Mouse (Mus musculus): ENCODE measurements around the gene Ly6g6c.

DNA sequence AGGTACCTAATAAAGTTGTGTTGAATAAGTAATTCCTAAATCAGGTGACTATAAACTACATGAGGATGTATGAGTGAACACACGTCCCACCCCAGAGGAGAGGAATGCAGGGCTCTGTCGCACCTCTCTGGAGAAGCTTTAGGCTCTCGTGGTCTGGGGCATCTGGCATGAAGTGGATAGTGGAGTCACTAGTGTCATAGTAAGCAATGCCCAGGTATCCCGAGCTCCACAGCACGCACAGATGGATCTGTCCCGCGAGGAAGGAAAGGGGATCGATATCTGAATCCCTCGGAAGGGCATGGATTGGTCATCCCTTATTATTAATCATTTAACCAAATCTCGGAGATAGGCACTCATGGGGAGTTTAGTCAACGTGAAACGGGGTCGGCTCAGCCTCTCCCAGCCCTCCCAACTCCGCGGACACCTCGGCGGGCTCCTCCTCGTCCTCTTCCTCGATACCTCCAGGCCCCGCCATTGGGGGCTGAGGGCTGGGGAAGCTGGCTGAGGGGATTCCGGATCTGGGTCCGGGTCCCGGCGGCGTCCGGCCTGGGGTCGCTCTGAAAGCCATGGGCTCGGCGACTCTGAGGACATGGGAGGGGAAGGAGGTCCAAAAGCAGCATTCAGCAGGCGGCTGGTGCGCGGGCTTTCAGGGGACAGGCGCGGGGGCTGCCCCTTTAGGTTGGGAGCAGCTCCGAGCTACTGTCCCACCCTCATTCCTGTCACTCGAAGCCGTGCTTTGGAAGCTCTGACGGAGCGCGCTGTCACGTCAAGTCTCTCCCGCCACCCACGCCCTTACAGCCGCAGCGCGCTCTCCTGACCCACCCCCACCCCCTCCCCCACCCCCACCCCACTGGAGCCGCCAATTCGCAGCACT lies 19.1 kb upstream of the Ly6g6c start:
- TF ChIP-seq CTCF (IDR thresholded peaks at IDR 0.05; ENCODE audit: borderline replicate concordance, extremely low read depth, insufficient read depth, insufficient read length) (no peak), POLR2A (IDR thresholded peaks at IDR 0.05; ENCODE audit: borderline replicate concordance, extremely low read depth, insufficient read depth, insufficient read length, poor library complexity, severe bottlenecking) (no peak)
